Mouse (Mus musculus) left cerebral cortex, postnatal 4 days (tissue): ENCODE measurements around the gene Rnaseh2c. TPM values are rescaled to one million over a fixed set of nuclear protein-coding genes. Genes with fewer than 3 reads are reported as not detected.

Experiments
- DNase-seq: peaks from one replicate; pipeline ENCODE4 v3.0.0-alpha.2; 2022
- intact Hi-C: fragments of 180-260 bp; cut with DNase I; formaldehyde crosslinking; loops from one replicate; pipeline ENCODE4 v1.15.1; 2025
- total RNA-seq, 2 experiments: library from RNA; stranded (reverse); gene quantifications; 2 replicates each; pipeline ENCODE4 v1.2.3; 2021

The Rnaseh2c gene
- total RNA-seq, 2 experiments from 2014 or later, result 47.3 to 49.7 TPM

GRCm38 (mm10) chr19:5625311-5625710 lies 23.6 kb downstream of the Rnaseh2c start:
- no peak for DNase-seq
- intact Hi-C loops, result no loop called here

- intact Hi-C loops, result no loop called here
- DNase-seq, result no peak
These were observed 28.2 kb downstream of the Rnaseh2c start for GRCm38 (mm10) chr19:5629907-5630306.

- no peak for DNase-seq
- intact Hi-C loops, result no loop called here
These were observed 30.4 kb downstream of the Rnaseh2c start for GRCm38 (mm10) chr19:5632120-5632519.

GRCm38 (mm10) chr19:5636036-5636570 lies 34.4 kb downstream of the Rnaseh2c start:
- intact Hi-C loops, result loop anchor here (2.0 kb wide), 1 partner anchor 25 kb away; the partner anchor contains the start of gene Kat5

GRCm38 (mm10) chr19:5636571-5637041 lies 34.9 kb downstream of the Rnaseh2c start:
- DNase-seq, result no peak
- intact Hi-C loops, result loop anchor here (2.0 kb wide), 1 partner anchor 26 kb away; the partner anchor contains the start of gene Kat5

More at GRCm38 (mm10) chr19:5636036-5636570, 34.4 kb downstream of the Rnaseh2c start:
- DNase-seq, result no peak

- intact Hi-C loops, result loop anchor here (2.0 kb wide), 1 partner anchor 27 kb away; the partner anchor contains the start of gene Kat5
These were observed 35.7 kb downstream of the Rnaseh2c start, which contains the start of gene Rela for GRCm38 (mm10) chr19:5637069-5638047. Rela (plus strand) TSS chr19:5637483.

GRCm38 (mm10) chr19:5638416-5639005 lies 36.8 kb downstream of the Rnaseh2c start:
- intact Hi-C loops, result no loop called here
- no peak for DNase-seq

More at GRCm38 (mm10) chr19:5637069-5638047, 35.7 kb downstream of the Rnaseh2c start, which contains the start of gene Rela:
- DNase-seq, result peak; percentile 92

- intact Hi-C loops, result no loop called here
These were observed 38.7 kb downstream of the Rnaseh2c start for GRCm38 (mm10) chr19:5640339-5640738.

GRCm38 (mm10) chr19:5641021-5641420 lies 39.3 kb downstream of the Rnaseh2c start:
- DNase-seq, result no peak
- intact Hi-C loops, result no loop called here

More at GRCm38 (mm10) chr19:5640339-5640738, 38.7 kb downstream of the Rnaseh2c start:
- DNase-seq, result no peak

- no peak for DNase-seq
These were observed 40.0 kb downstream of the Rnaseh2c start for GRCm38 (mm10) chr19:5641641-5642040.

GRCm38 (mm10) chr19:5645280-5645679 lies 43.6 kb downstream of the Rnaseh2c start:
- DNase-seq, result no peak
- intact Hi-C loops, result no loop called here

More at GRCm38 (mm10) chr19:5641641-5642040, 40.0 kb downstream of the Rnaseh2c start:
- intact Hi-C loops, result no loop called here

GRCm38 (mm10) chr19:5646731-5647330 lies 45.2 kb downstream of the Rnaseh2c start:
- DNase-seq, result no peak
- intact Hi-C loops, result no loop called here

- intact Hi-C loops, result no loop called here
- DNase-seq, result no peak
These were observed 46.1 kb downstream of the Rnaseh2c start for GRCm38 (mm10) chr19:5647791-5648190.

- peak; percentile 76 for DNase-seq
- intact Hi-C loops, result no loop called here
These were observed 47.0 kb downstream of the Rnaseh2c start for GRCm38 (mm10) chr19:5648401-5649297.

GRCm38 (mm10) chr19:5649298-5649741 lies 47.6 kb downstream of the Rnaseh2c start:
- no peak for DNase-seq
- intact Hi-C loops, result no loop called here

GRCm38 (mm10) chr19:5651502-5652274 lies 50.0 kb downstream of the Rnaseh2c start:
- DNase-seq, result no peak
- intact Hi-C loops, result no loop called here

GRCm38 (mm10) chr19:5652570-5652969 lies 50.9 kb downstream of the Rnaseh2c start:
- DNase-seq, result no peak

GRCm38 (mm10) chr19:5653969-5654719 lies 52.5 kb downstream of the Rnaseh2c start:
- no peak for DNase-seq
- intact Hi-C loops, result no loop called here

More at GRCm38 (mm10) chr19:5652570-5652969, 50.9 kb downstream of the Rnaseh2c start:
- intact Hi-C loops, result no loop called here
